In the genomic region with DNA sequence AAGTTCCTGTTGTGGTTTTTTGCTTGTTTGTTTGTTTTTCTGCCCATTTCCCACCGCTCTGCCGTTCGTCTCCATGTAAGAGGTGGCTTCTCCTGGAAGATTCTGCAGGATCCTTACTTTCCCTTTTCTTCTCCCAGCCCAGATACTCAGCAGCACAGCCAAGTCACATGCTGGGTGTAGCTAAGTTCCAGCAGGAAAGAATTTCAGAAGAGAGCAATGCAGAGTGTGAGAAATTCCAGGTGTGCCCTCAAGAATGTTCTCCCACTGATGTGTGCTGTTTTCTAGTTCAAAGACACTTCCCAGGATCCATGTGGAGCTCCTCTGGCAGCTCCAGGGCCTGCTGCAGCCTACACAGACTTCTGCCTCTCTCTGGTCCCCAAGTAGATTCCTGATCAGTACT, we compare ENCODE assay signal across 15 mouse cellular contexts. TPM values are rescaled to one million over a fixed set of nuclear protein-coding genes. Genes with fewer than 3 reads are reported as not detected.
DNase-seq lines count a peak whose midpoint lies in the region; ATAC-seq and TF ChIP-seq lines count a peak whose summit lies in the region.
"Had no signal": no experiment of that assay in that cellular context is flagged by ENCODE, and none has a peak within 500 bp of the region (broad histone marks: within the 10 kb centered on the region; RNA-seq: fewer than 3 reads in every experiment).

No protein-coding gene starts in this region.

- H3K9ac ChIP-seq in hindbrain, postnatal 0 days (replicated peaks; ENCODE audit: low read length): no peak overlapping the region
- H3K9ac ChIP-seq in stomach, embryonic 15.5 days: no peak overlapping the region
- no peak overlapping the region for H3K9ac ChIP-seq in midbrain, embryonic 14.5 days (replicated peaks; ENCODE audit: low read length)
- H3K9ac ChIP-seq: liver, embryonic 13.5 days had no signal

- no peak for DNase-seq in cerebellum, adult 2 months
- DNase-seq in cerebellum, postnatal 10 days: no peak
- DNase-seq in hindbrain, postnatal 0 days (ENCODE audit: low spot score): no peak
- DNase-seq in hindbrain, embryonic 10.5 days (ENCODE audit: low spot score): no peak
- DNase-seq in lung, adult 18-20 months: peak; percentile 57 to 58
- no peak for DNase-seq in lung, postnatal 4 days
- DNase-seq in midbrain, embryonic 14.5 days: no peak
- DNase-seq: cerebellum, adult 9-10 months; liver, embryonic 13.5 days; thymus, postnatal 4 days had no signal

- H3K4me2 ChIP-seq in hindbrain, postnatal 0 days (ENCODE audit: low read depth, low read length): no peak overlapping the region
- H3K4me2 ChIP-seq in stomach, embryonic 15.5 days: no peak overlapping the region
- H3K4me2 ChIP-seq in midbrain, embryonic 14.5 days (ENCODE audit: low read length): no peak overlapping the region

- ATAC-seq in hindbrain, postnatal 0 days: no peak
- ATAC-seq in stomach, embryonic 15.5 days (ENCODE audit: insufficient read depth, low FRiP score, low read depth): no peak
- no peak for ATAC-seq in midbrain, embryonic 14.5 days (ENCODE audit: low FRiP score, low TSS enrichment)
- ATAC-seq: Patski had no signal

- 53% methylated on average over 3 of the region's 3 CpGs for WGBS in cerebellum, adult 2 months
- 67% methylated on average over 3 of the region's 3 CpGs for WGBS in hindbrain, postnatal 0 days
- WGBS in hindbrain, embryonic 10.5 days: 84% methylated on average over 3 of the region's 3 CpGs
- 65% methylated on average over 3 of the region's 3 CpGs for WGBS in stomach, embryonic 15.5 days
- 89% methylated on average over 3 of the region's 3 CpGs for WGBS in midbrain, embryonic 14.5 days

- no peak overlapping the region for H3K4me3 ChIP-seq in cerebellum, adult 2 months (replicated peaks; ENCODE audit: insufficient read depth, low read depth, low read length)
- no peak overlapping the region for H3K4me3 ChIP-seq in hindbrain, postnatal 0 days (ENCODE audit: low read length)
- no peak overlapping the region for H3K4me3 ChIP-seq in hindbrain, embryonic 10.5 days
- H3K4me3 ChIP-seq in stomach, embryonic 15.5 days (replicated peaks): no peak overlapping the region
- no peak overlapping the region for H3K4me3 ChIP-seq in midbrain, embryonic 14.5 days (replicated peaks; ENCODE audit: low read depth, low read length)
- H3K4me3 ChIP-seq: forebrain, embryonic 10.5 days; heart, embryonic 10.5 days; liver, embryonic 13.5 days had no signal

- no peak for TF ChIP-seq CTCF in cerebellum, adult 2 months (IDR thresholded peaks at IDR 0.05; ENCODE audit: borderline replicate concordance, insufficient read depth, low read depth, low read length)
- TF ChIP-seq CTCF in hindbrain, postnatal 0 days (IDR thresholded peaks at IDR 0.05; ENCODE audit: low read depth): no peak

- no peaks in the 10 kb centered on the region for H3K27me3 ChIP-seq in cerebellum, adult 2 months (ENCODE audit: control insufficient read depth, insufficient read depth, low read length)
- H3K27me3 ChIP-seq in hindbrain, postnatal 0 days (ENCODE audit: insufficient read depth, low read length): no peaks in the 10 kb centered on the region
- H3K27me3 ChIP-seq in hindbrain, embryonic 10.5 days (ENCODE audit: insufficient read depth, poor library complexity, severe bottlenecking): peaks cover 11% of the 10 kb centered on the region; the same call in 1 of the 2 replicates
- H3K27me3 ChIP-seq in stomach, embryonic 15.5 days (replicated peaks): no peaks in the 10 kb centered on the region
- no peaks in the 10 kb centered on the region for H3K27me3 ChIP-seq in midbrain, embryonic 14.5 days (ENCODE audit: control insufficient read depth, insufficient read depth, low read length)
- H3K27me3 ChIP-seq: liver, embryonic 13.5 days; Patski had no signal

- no peaks in the 10 kb centered on the region for H3K36me3 ChIP-seq in hindbrain, postnatal 0 days (ENCODE audit: insufficient read depth, low read length)
- no peaks in the 10 kb centered on the region for H3K36me3 ChIP-seq in hindbrain, embryonic 10.5 days
- H3K36me3 ChIP-seq in stomach, embryonic 15.5 days: no peaks in the 10 kb centered on the region
- H3K36me3 ChIP-seq in midbrain, embryonic 14.5 days (ENCODE audit: control insufficient read depth, insufficient read depth, low read length): no peaks in the 10 kb centered on the region
- H3K36me3 ChIP-seq: forebrain, embryonic 10.5 days; heart, embryonic 10.5 days; liver, embryonic 13.5 days had no signal

- H3K9me3 ChIP-seq in hindbrain, postnatal 0 days (ENCODE audit: low read length): no peaks in the 10 kb centered on the region
- H3K9me3 ChIP-seq in hindbrain, embryonic 10.5 days: no peaks in the 10 kb centered on the region
- no peaks in the 10 kb centered on the region for H3K9me3 ChIP-seq in stomach, embryonic 15.5 days
- H3K9me3 ChIP-seq in midbrain, embryonic 14.5 days (ENCODE audit: control insufficient read depth, low read length): no peaks in the 10 kb centered on the region
- H3K9me3 ChIP-seq: forebrain, embryonic 10.5 days; heart, embryonic 10.5 days; liver, embryonic 13.5 days; megakaryocyte, embryonic 14.5 days had no signal

- H3K27ac ChIP-seq in cerebellum, adult 2 months (ENCODE audit: insufficient read depth, low read length): peak overlapping the region; percentile 95
- peak overlapping the region; percentile 48; the same call in 1 of the 2 replicates for H3K27ac ChIP-seq in hindbrain, postnatal 0 days
- no peak overlapping the region for H3K27ac ChIP-seq in hindbrain, embryonic 10.5 days
- peak overlapping the region; percentile 2; the same call in 1 of the 2 replicates for H3K27ac ChIP-seq in stomach, embryonic 15.5 days
- H3K27ac ChIP-seq in midbrain, embryonic 14.5 days (replicated peaks; ENCODE audit: low read depth, low read length): no peak overlapping the region
- H3K27ac ChIP-seq: forebrain, embryonic 10.5 days; heart, embryonic 10.5 days; liver, embryonic 13.5 days had no signal

- H3K4me1 ChIP-seq in cerebellum, adult 2 months (ENCODE audit: control insufficient read depth, insufficient read depth, low read length): peaks cover 35% of the 10 kb centered on the region
- peaks cover 23% of the 10 kb centered on the region for H3K4me1 ChIP-seq in hindbrain, postnatal 0 days (ENCODE audit: insufficient read depth, low read length)
- peaks cover 35% of the 10 kb centered on the region for H3K4me1 ChIP-seq in hindbrain, embryonic 10.5 days (replicated peaks)
- H3K4me1 ChIP-seq in stomach, embryonic 15.5 days: peaks cover 38% of the 10 kb centered on the region
- peaks cover 17% of the 10 kb centered on the region for H3K4me1 ChIP-seq in midbrain, embryonic 14.5 days (ENCODE audit: control insufficient read depth, insufficient read depth, low read length)

- no peak for TF ChIP-seq POLR2A in cerebellum, adult 2 months (IDR thresholded peaks at IDR 0.05; ENCODE audit: borderline replicate concordance, insufficient read depth, low read length)

RNA-seq across cellular contexts. Expression of a gene that starts 2.7 kb away (rescaled TPM):
- 279 and 288 TPM in 2 replicates for polyA plus RNA-seq in cerebellum, adult 2 months (2012; rRNA removed)
- total RNA-seq in hindbrain, postnatal 0 days (2014; rRNA removed): 62.5 and 64.1 TPM in 2 replicates
- 27.8 and 30.4 TPM in 2 replicates for polyA plus RNA-seq in hindbrain, postnatal 0 days (2015; fragmentation: Nextera tagmentation; extraction: Ambion mirVana)
- polyA plus RNA-seq in hindbrain, embryonic 10.5 days (2016; fragmentation: Nextera tagmentation; extraction: Ambion mirVana): 16.4 and 19.4 TPM in 2 replicates
- 24.1 and 24.6 TPM in 2 replicates for polyA plus RNA-seq in stomach, embryonic 15.5 days (2015; fragmentation: Nextera tagmentation; extraction: Ambion mirVana)
- polyA plus RNA-seq in midbrain, embryonic 14.5 days (2014; fragmentation: Nextera tagmentation; extraction: Ambion mirVana): 12.9 and 19.6 TPM in 2 replicates

RNA-seq across cellular contexts. Expression of a gene that starts 53.7 kb away (rescaled TPM):
- polyA plus RNA-seq in cerebellum, adult 2 months (2012; rRNA removed): 36.9 and 51.5 TPM in 2 replicates
- 12.9 and 13.9 TPM in 2 replicates for total RNA-seq in hindbrain, postnatal 0 days (2014; rRNA removed)
- polyA plus RNA-seq in hindbrain, postnatal 0 days (2015; fragmentation: Nextera tagmentation; extraction: Ambion mirVana): 14.0 and 14.5 TPM in 2 replicates
- polyA plus RNA-seq in hindbrain, embryonic 10.5 days (2016; fragmentation: Nextera tagmentation; extraction: Ambion mirVana): 18.6 and 19.1 TPM in 2 replicates
- 26.6 and 27.9 TPM in 2 replicates for polyA plus RNA-seq in stomach, embryonic 15.5 days (2015; fragmentation: Nextera tagmentation; extraction: Ambion mirVana)
- 11.7 and 14.4 TPM in 2 replicates for polyA plus RNA-seq in midbrain, embryonic 14.5 days (2014; fragmentation: Nextera tagmentation; extraction: Ambion mirVana)

RNA-seq across cellular contexts. Expression of a gene that starts 59.6 kb away (rescaled TPM):
- 102 and 113 TPM in 2 replicates for polyA plus RNA-seq in cerebellum, adult 2 months (2012; rRNA removed)
- total RNA-seq in hindbrain, postnatal 0 days (2014; rRNA removed): 147 and 151 TPM in 2 replicates
- 124 and 128 TPM in 2 replicates for polyA plus RNA-seq in hindbrain, postnatal 0 days (2015; fragmentation: Nextera tagmentation; extraction: Ambion mirVana)
- 166 and 178 TPM in 2 replicates for polyA plus RNA-seq in hindbrain, embryonic 10.5 days (2016; fragmentation: Nextera tagmentation; extraction: Ambion mirVana)
- polyA plus RNA-seq in stomach, embryonic 15.5 days (2015; fragmentation: Nextera tagmentation; extraction: Ambion mirVana): 97.8 and 106 TPM in 2 replicates
- polyA plus RNA-seq in midbrain, embryonic 14.5 days (2014; fragmentation: Nextera tagmentation; extraction: Ambion mirVana): 118 and 119 TPM in 2 replicates

Comparison
In these comparisons a context has a peak if more than half of its experiments do, and no peak if none do; other contexts are left out.
1. DNase-seq: peak in lung, adult 18-20 months (2 of 2); none in cerebellum, adult 2 months (0 of 2), cerebellum, postnatal 10 days (0 of 2), hindbrain, postnatal 0 days (single experiment), hindbrain, embryonic 10.5 days (single experiment), lung, postnatal 4 days (0 of 2) and midbrain, embryonic 14.5 days (single experiment).
2. H3K27ac ChIP-seq: peak in cerebellum, adult 2 months (single experiment), hindbrain, postnatal 0 days (single experiment) and stomach, embryonic 15.5 days (single experiment); none in hindbrain, embryonic 10.5 days (single experiment) and midbrain, embryonic 14.5 days (single experiment).